Mouse (Mus musculus) intestine, embryonic 15.5 days (tissue): ENCODE measurements around the gene Sh2b3. TPM values are rescaled to one million over a fixed set of nuclear protein-coding genes. Genes with fewer than 3 reads are reported as not detected.
"Not testable (repeated sequence)": the region's sequence is repeated elsewhere in the genome, so short reads cannot be mapped to it uniquely, and the experiment has no call there.

Experiments used
- ATAC-seq: fragments of 200-750 bp; cut with Nextera tagmentation; 2 replicates; pipeline ENCODE4 v1.8.0; 2017; ENCODE audit warnings: moderate TSS enrichment, moderate library complexity
- H3K27ac ChIP-seq: fragments of 300-500 bp; sonication (generic); 2 replicates; pipeline ENCODE4 v1.5.1; 2015; ENCODE audit warnings: mild to moderate bottlenecking, inconsistent platforms
- H3K27me3 ChIP-seq: fragments of 300-500 bp; sonication (generic); replicated peaks from 2 replicates; pipeline ENCODE4 v1.6.1; 2015; ENCODE audit warnings: inconsistent platforms
- H3K36me3 ChIP-seq: fragments of 300-500 bp; sonication (generic); 2 replicates; pipeline ENCODE4 v1.6.1; 2015; ENCODE audit warnings: inconsistent platforms
- H3K4me1 ChIP-seq: fragments of 300-500 bp; sonication (generic); replicated peaks from 2 replicates; pipeline ENCODE4 v1.6.1; 2015; ENCODE audit warnings: inconsistent platforms
- H3K4me2 ChIP-seq: fragments of 300-500 bp; sonication (generic); replicated peaks from 2 replicates; pipeline ENCODE4 v1.6.1; 2015; ENCODE audit warnings: mild to moderate bottlenecking, inconsistent platforms
- H3K4me3 ChIP-seq: fragments of 300-500 bp; sonication (generic); replicated peaks from 2 replicates; pipeline ENCODE4 v1.5.1; 2015; ENCODE audit warnings: inconsistent platforms
- H3K9ac ChIP-seq: fragments of 300-500 bp; sonication (generic); 2 replicates; pipeline ENCODE4 v1.6.1; 2015; ENCODE audit warnings: inconsistent platforms
- H3K9me3 ChIP-seq: fragments of 300-500 bp; sonication (generic); 2 replicates; pipeline ENCODE4 v1.6.1; 2016; ENCODE audit warnings: inconsistent platforms
- WGBS: fragments of 180-500 bp; shearing (Covaris S2); methylation state at CpG from one replicate; pipeline ENCODE4 v1.1.7; 2015; 5-methylcytosine and 5-hydroxymethylcytosine counted together
- polyA plus RNA-seq: library from polyadenylated mRNA; unstranded; fragments of >200 nt; fragmentation: Nextera tagmentation; extraction: Ambion mirVana; gene quantifications from 2 replicates; pipeline ENCODE4 v1.2.1, GENCODE M21; 2015

Sh2b3 gene
- polyA plus RNA-seq, 1 experiment from 2014 or later: 13.1 TPM

GRCm38 (mm10) chr5:121858427-121858826 is 21.0 kb upstream of the Sh2b3 start:
- ATAC-seq: no peak
- H3K4me1 ChIP-seq: peaks cover 17% of the 10 kb centered on the region
- no peaks in the 10 kb centered on the region; the same call in 1 of the 2 replicates for H3K9me3 ChIP-seq
- WGBS: 67% methylated on average over 12 of the region's 12 CpGs
- 0 out of 2 replicates have a peak overlapping the region, but pooled peaks have one; percentile 27 for H3K27ac ChIP-seq
- H3K4me2 ChIP-seq: 0 out of 2 replicates have a peak overlapping the region, but pooled peaks have one; percentile 20
- no peak overlapping the region for H3K9ac ChIP-seq
- peaks cover 11% of the 10 kb centered on the region for H3K36me3 ChIP-seq
- no peak overlapping the region for H3K4me3 ChIP-seq
- no peaks in the 10 kb centered on the region for H3K27me3 ChIP-seq

GRCm38 (mm10) chr5:121856740-121857139 is 19.3 kb upstream of the Sh2b3 start:
- Histone ChIP-seq H3K27me3 (no peaks in the 10 kb centered on the region), H3K9ac (no peak overlapping the region), H3K36me3 (peaks cover 28% of the 10 kb centered on the region), H3K9me3 (no peaks in the 10 kb centered on the region; the same call in 1 of the 2 replicates), H3K4me2 (no peak overlapping the region), H3K4me1 (peaks cover 20% of the 10 kb centered on the region), H3K4me3 (no peak overlapping the region), H3K27ac (peak overlapping the region; percentile 52; the same call in 1 of the 2 replicates)
- ATAC-seq: no peak
- 82% methylated on average over 11 of the region's 11 CpGs for WGBS

GRCm38 (mm10) chr5:121854768-121855167 is 17.3 kb upstream of the Sh2b3 start:
- no peak for ATAC-seq
- Histone ChIP-seq H3K4me3 (no peak overlapping the region), H3K9ac (no peak overlapping the region), H3K4me2 (no peak overlapping the region), H3K27me3 (no peaks in the 10 kb centered on the region), H3K4me1 (peaks cover 39% of the 10 kb centered on the region), H3K27ac (no peak overlapping the region), H3K9me3 (no peaks in the 10 kb centered on the region), H3K36me3 (peaks cover 29% of the 10 kb centered on the region)
- WGBS: 78% methylated on average over 10 of the region's 10 CpGs

- no peaks in the 10 kb centered on the region for H3K9me3 ChIP-seq
- peaks cover 41% of the 10 kb centered on the region for H3K4me1 ChIP-seq
- 72% methylated on average over 9 of the region's 9 CpGs for WGBS
- H3K4me2 ChIP-seq: no peak overlapping the region; the same call in 1 of the 2 replicates
- peaks cover 29% of the 10 kb centered on the region for H3K36me3 ChIP-seq
- peak overlapping the region; percentile 69 for H3K27ac ChIP-seq
- no peaks in the 10 kb centered on the region for H3K27me3 ChIP-seq
- no peak overlapping the region for H3K4me3 ChIP-seq
- H3K9ac ChIP-seq: 0 out of 2 replicates have a peak overlapping the region, but pooled peaks have one; percentile 5
- ATAC-seq: peak; percentile 46
Measured at GRCm38 (mm10) chr5:121853368-121854051, 16.1 kb upstream of the Sh2b3 start.

- Histone ChIP-seq H3K27me3 (0 out of 2 replicates have a peak, but pooled peaks cover 7% of the 10 kb centered on the region), H3K4me1 (peaks cover 33% of the 10 kb centered on the region), H3K36me3 (peaks cover 29% of the 10 kb centered on the region), H3K4me2 (peak overlapping the region; percentile 76), H3K9me3 (no peaks in the 10 kb centered on the region), H3K9ac (peak overlapping the region; percentile 81), H3K27ac (peak overlapping the region; percentile 86), H3K4me3 (peak overlapping the region; percentile 87)
- 32% methylated on average over 20 of the region's 20 CpGs for WGBS
- ATAC-seq: peak; percentile 29; the same call in 1 of the 2 replicates
Measured at GRCm38 (mm10) chr5:121849478-121850349, 12.3 kb upstream of the Sh2b3 start.

GRCm38 (mm10) chr5:121848743-121849142 is 11.3 kb upstream of the Sh2b3 start, which contains the start of gene Pheta1:
Pheta1 (plus strand) TSS chr5:121848984.
- Histone ChIP-seq H3K9ac (peak within 1 kb of the TSS; percentile 81), H3K4me2 (peak within 1 kb of the TSS; percentile 76), H3K4me3 (peak within 1 kb of the TSS; percentile 87), H3K4me1 (peaks cover 27% of the 10 kb centered on the region), H3K9me3 (no peaks in the 10 kb centered on the region), H3K27ac (peak within 1 kb of the TSS; percentile 86), H3K36me3 (peaks cover 26% of the 10 kb centered on the region), H3K27me3 (peaks cover 9% of the 10 kb centered on the region; the same call in 1 of the 2 replicates)
- ATAC-seq: peak; percentile 89
- under 1% methylated on average over 31 of the region's 42 CpGs for WGBS

GRCm38 (mm10) chr5:121848035-121848519 is 10.6 kb upstream of the Sh2b3 start:
- peak; percentile 52 for ATAC-seq
- under 1% methylated on average over 17 of the region's 17 CpGs for WGBS
- H3K4me1 ChIP-seq: peaks cover 26% of the 10 kb centered on the region

GRCm38 (mm10) chr5:121847269-121847668 is 9.8 kb upstream of the Sh2b3 start:
- H3K9me3 ChIP-seq, ATAC-seq, H3K9ac ChIP-seq, H3K4me2 ChIP-seq, H3K27me3 ChIP-seq, H3K27ac ChIP-seq, H3K4me3 ChIP-seq: not testable (repeated sequence)
- 88% methylated on average over 3 of the region's 3 CpGs for WGBS
- H3K4me1 ChIP-seq: peaks cover 31% of the 10 kb centered on the region
- peaks cover 13% of the 10 kb centered on the region for H3K36me3 ChIP-seq

More at GRCm38 (mm10) chr5:121848035-121848519, 10.6 kb upstream of the Sh2b3 start:
- H3K9ac ChIP-seq: peak overlapping the region; percentile 81
- peak overlapping the region; percentile 86 for H3K27ac ChIP-seq
- no peaks in the 10 kb centered on the region for H3K9me3 ChIP-seq
- peak overlapping the region; percentile 76 for H3K4me2 ChIP-seq
- H3K4me3 ChIP-seq: peak overlapping the region; percentile 87
- H3K36me3 ChIP-seq: peaks cover 21% of the 10 kb centered on the region
- H3K27me3 ChIP-seq: peaks cover 10% of the 10 kb centered on the region; the same call in 1 of the 2 replicates

- no peak overlapping the region for H3K4me2 ChIP-seq
- H3K9me3 ChIP-seq: no peaks in the 10 kb centered on the region
- WGBS: 70% methylated on average over 11 of the region's 11 CpGs
- peaks cover 10% of the 10 kb centered on the region; the same call in 1 of the 2 replicates for H3K27me3 ChIP-seq
- no peak for ATAC-seq
- H3K36me3 ChIP-seq: peaks cover 3% of the 10 kb centered on the region; the same call in 1 of the 2 replicates
- no peak overlapping the region for H3K27ac ChIP-seq
- no peak overlapping the region for H3K4me3 ChIP-seq
- peaks cover 27% of the 10 kb centered on the region for H3K4me1 ChIP-seq
- H3K9ac ChIP-seq: no peak overlapping the region
Measured at GRCm38 (mm10) chr5:121846322-121846721, 8.9 kb upstream of the Sh2b3 start.

GRCm38 (mm10) chr5:121845361-121845760 is 7.9 kb upstream of the Sh2b3 start:
- 33% methylated on average over 4 of the region's 4 CpGs for WGBS
- H3K27me3 ChIP-seq: peaks cover 10% of the 10 kb centered on the region; the same call in 1 of the 2 replicates
- H3K4me3 ChIP-seq: no peak overlapping the region
- H3K9me3 ChIP-seq: no peaks in the 10 kb centered on the region
- H3K4me2 ChIP-seq: no peak overlapping the region
- ATAC-seq: no peak
- H3K36me3 ChIP-seq: no peaks in the 10 kb centered on the region
- no peak overlapping the region for H3K9ac ChIP-seq
- no peak overlapping the region for H3K27ac ChIP-seq
- peaks cover 17% of the 10 kb centered on the region for H3K4me1 ChIP-seq

GRCm38 (mm10) chr5:121843138-121843905 is 5.9 kb upstream of the Sh2b3 start:
- no peak overlapping the region for H3K27ac ChIP-seq

More at GRCm38 (mm10) chr5:121843138-121843905, 5.9 kb upstream of the Sh2b3 start:
- Histone ChIP-seq H3K4me1 (peaks cover 16% of the 10 kb centered on the region), H3K4me2 (peak overlapping the region; percentile 87), H3K27me3 (peaks cover 10% of the 10 kb centered on the region; the same call in 1 of the 2 replicates), H3K9ac (no peak overlapping the region), H3K36me3 (no peaks in the 10 kb centered on the region), H3K9me3 (no peaks in the 10 kb centered on the region), H3K4me3 (peak overlapping the region; percentile 54)
- peak; percentile 43 for ATAC-seq
- 16% methylated on average over 17 of the region's 17 CpGs for WGBS
